ENCODE assay signal across 8 mouse cellular contexts in genomic region chr6:8777411-8778295, GRCm38 (mm10). TPM values are rescaled to one million over a fixed set of nuclear protein-coding genes. Genes with fewer than 3 reads are reported as not detected.
DNase-seq lines count a peak whose midpoint lies in the region; ATAC-seq and TF ChIP-seq lines count a peak whose summit lies in the region.

No protein-coding gene starts in this region.

- peak; percentile 69 for ATAC-seq in CD4-positive, CD25-positive, alpha-beta regulatory T cell, adult 4 months
- peak; percentile 79 for ATAC-seq in heart, embryonic 15.5 days (replicated peaks; ENCODE audit: insufficient number of reproducible peaks, insufficient read depth, low FRiP score, low read depth)
- peak; percentile 94 for ATAC-seq in midbrain, postnatal 0 days (ENCODE audit: low FRiP score)

- H3K4me1 ChIP-seq in bone marrow macrophage, adult 2 months (ENCODE audit: control insufficient read depth, insufficient read depth, low read length) = peaks cover 5% of the 10 kb centered on the region
- peaks cover 13% of the 10 kb centered on the region for H3K4me1 ChIP-seq in forebrain, embryonic 10.5 days
- H3K4me1 ChIP-seq in heart, embryonic 15.5 days (replicated peaks) = peaks cover 11% of the 10 kb centered on the region
- no peaks in the 10 kb centered on the region for H3K4me1 ChIP-seq in liver, adult 2 months (ENCODE audit: control insufficient read depth, insufficient read depth, low read length)
- H3K4me1 ChIP-seq in midbrain, postnatal 0 days (ENCODE audit: insufficient read depth, low read length) = no peaks in the 10 kb centered on the region; the same call in 1 of the 2 replicates

- peak; percentile 46 for DNase-seq in forebrain, embryonic 10.5 days (ENCODE audit: extremely low spot score, low spot score)
- DNase-seq in kidney, postnatal 10 days = peak; percentile 85
- DNase-seq in liver, adult 2 months (ENCODE audit: extremely low read depth, low read depth, low spot score) = peak; percentile 7
- peak; percentile 67 for DNase-seq in midbrain, postnatal 0 days (ENCODE audit: low spot score)
- DNase-seq in testis, postnatal 10 days (ENCODE audit: low spot score) = peak; percentile 65

- H3K27me3 ChIP-seq in forebrain, embryonic 10.5 days (ENCODE audit: poor library complexity, severe bottlenecking) = peaks cover 48% of the 10 kb centered on the region
- no peaks in the 10 kb centered on the region; the same call in 1 of the 2 replicates for H3K27me3 ChIP-seq in heart, embryonic 15.5 days
- H3K27me3 ChIP-seq in liver, adult 2 months (ENCODE audit: control insufficient read depth, insufficient read depth, low read length) = no peaks in the 10 kb centered on the region
- no peaks in the 10 kb centered on the region for H3K27me3 ChIP-seq in midbrain, postnatal 0 days (ENCODE audit: insufficient read depth, low read length)

- H3K4me2 ChIP-seq in heart, embryonic 15.5 days = peak overlapping the region; percentile 98
- peak overlapping the region; percentile 83 for H3K4me2 ChIP-seq in midbrain, postnatal 0 days (ENCODE audit: low read depth, low read length, poor library complexity, severe bottlenecking)

- peak overlapping the region; percentile 2; the same call in 1 of the 2 replicates for H3K27ac ChIP-seq in bone marrow macrophage, adult 2 months (ENCODE audit: insufficient read depth, low read depth, low read length)
- H3K27ac ChIP-seq in forebrain, embryonic 10.5 days = peak overlapping the region; percentile 89
- H3K27ac ChIP-seq in heart, embryonic 15.5 days = peak overlapping the region; percentile 71
- H3K27ac ChIP-seq in liver, adult 2 months (replicated peaks; ENCODE audit: insufficient read depth, low read depth, low read length) = peak overlapping the region; percentile 26
- H3K27ac ChIP-seq in midbrain, postnatal 0 days (ENCODE audit: low read depth, low read length) = peak overlapping the region; percentile 93

- peak overlapping the region; percentile 69 for H3K4me3 ChIP-seq in bone marrow macrophage, adult 2 months (ENCODE audit: insufficient read depth, low read length)
- H3K4me3 ChIP-seq in forebrain, embryonic 10.5 days = peak overlapping the region; percentile 85
- H3K4me3 ChIP-seq in heart, embryonic 15.5 days = peak overlapping the region; percentile 86
- H3K4me3 ChIP-seq in liver, adult 2 months (ENCODE audit: insufficient read depth, low read depth, low read length) = peak overlapping the region; percentile 76
- peak overlapping the region; percentile 73 for H3K4me3 ChIP-seq in midbrain, postnatal 0 days (ENCODE audit: low read depth, low read length)

- H3K36me3 ChIP-seq in forebrain, embryonic 10.5 days (replicated peaks) = no peaks in the 10 kb centered on the region
- no peaks in the 10 kb centered on the region for H3K36me3 ChIP-seq in heart, embryonic 15.5 days
- H3K36me3 ChIP-seq in liver, adult 2 months (ENCODE audit: control insufficient read depth, insufficient read depth, low read length) = no peaks in the 10 kb centered on the region
- no peaks in the 10 kb centered on the region for H3K36me3 ChIP-seq in midbrain, postnatal 0 days (ENCODE audit: insufficient read depth, low read length)

- no peak for TF ChIP-seq CTCF in bone marrow macrophage, adult 2 months (IDR thresholded peaks at IDR 0.05; ENCODE audit: low read depth, low read length)
- TF ChIP-seq CTCF in liver, adult 2 months (IDR thresholded peaks at IDR 0.05; ENCODE audit: low read depth, low read length) = no peak
- no peak for TF ChIP-seq CTCF in midbrain, postnatal 0 days (IDR thresholded peaks at IDR 0.05)

- peak overlapping the region; percentile 73 for H3K9ac ChIP-seq in heart, embryonic 15.5 days
- peak overlapping the region; percentile 54 for H3K9ac ChIP-seq in liver, adult 2 months (ENCODE audit: low read depth, low read length)
- peak overlapping the region; percentile 91 for H3K9ac ChIP-seq in midbrain, postnatal 0 days (replicated peaks; ENCODE audit: low read length, poor library complexity, severe bottlenecking)

- H3K9me3 ChIP-seq in forebrain, embryonic 10.5 days = no peaks in the 10 kb centered on the region
- H3K9me3 ChIP-seq in heart, embryonic 15.5 days (replicated peaks) = no peaks in the 10 kb centered on the region
- no peaks in the 10 kb centered on the region for H3K9me3 ChIP-seq in midbrain, postnatal 0 days (ENCODE audit: low read length)

- no peak for TF ChIP-seq POLR2A in bone marrow macrophage, adult 2 months (IDR thresholded peaks at IDR 0.05; ENCODE audit: borderline replicate concordance, low read depth, low read length)
- TF ChIP-seq POLR2A in liver, adult 2 months (IDR thresholded peaks at IDR 0.05; ENCODE audit: extremely low read depth, insufficient read depth, low read length) = no peak

- no peaks in the 10 kb centered on the region for H3K79me2 ChIP-seq in liver, adult 2 months (ENCODE audit: control insufficient read depth, insufficient read depth, low read length)

- WGBS in forebrain, embryonic 10.5 days = under 1% methylated on average over 69 of the region's 69 CpGs
- WGBS in heart, embryonic 15.5 days = under 1% methylated on average over 63 of the region's 69 CpGs
- 2% methylated on average over 47 of the region's 69 CpGs for WGBS in liver, adult 2 months
- 2% methylated on average over 37 of the region's 69 CpGs for WGBS in midbrain, postnatal 0 days

RNA-seq across cellular contexts. Expression of gene Ica1, which starts 0.6 kb away (rescaled TPM):
- 1 to 10 TPM; 6.2 to 6.4 TPM for polyA plus RNA-seq in CD4-positive, CD25-positive, alpha-beta regulatory T cell, adult 4 months (2017; shearing (Covaris generic))
- 2.0 and 4.6 TPM in 2 replicates for polyA plus RNA-seq in bone marrow macrophage, adult 2 months (2012; ENCODE audit: insufficient read depth, insufficient read length, missing spikeins)
- 15.2 and 16.1 TPM in 2 replicates for polyA plus RNA-seq in forebrain, embryonic 10.5 days (2016; fragmentation: Nextera tagmentation; extraction: Ambion mirVana)
- 19.0 and 19.2 TPM in 2 replicates for polyA plus RNA-seq in heart, embryonic 15.5 days (2015; fragmentation: Nextera tagmentation; extraction: Ambion mirVana)
- total RNA-seq in liver, adult 2 months (2014; rRNA removed) = 2.9 and 3.4 TPM in 2 replicates
- polyA plus RNA-seq in liver, adult 2 months (2012; rRNA removed) = 0.54 and 0.84 TPM in 2 replicates
- 57.4 and 66.6 TPM in 2 replicates for total RNA-seq in midbrain, postnatal 0 days (2014; rRNA removed)
- polyA plus RNA-seq in midbrain, postnatal 0 days (2015; fragmentation: Nextera tagmentation; extraction: Ambion mirVana) = 98.7 and 98.8 TPM in 2 replicates

Comparison
In these comparisons a context has a peak if more than half of its experiments do, and no peak if none do; other contexts are left out.
1. Peak in every context shown above with its lines: DNase-seq, ATAC-seq, H3K4me3 ChIP-seq and H3K27ac ChIP-seq.
2. H3K27ac ChIP-seq: peak in every context shown above with its lines; median percentile 93 in midbrain, postnatal 0 days; 89 in forebrain, embryonic 10.5 days; 71 in heart, embryonic 15.5 days; 26 in liver, adult 2 months; 2 in bone marrow macrophage, adult 2 months.
3. DNase-seq: peak in every context shown above with its lines; median percentile 85 in kidney, postnatal 10 days; 67 in midbrain, postnatal 0 days; 65 in testis, postnatal 10 days; 46 in forebrain, embryonic 10.5 days; 7 in liver, adult 2 months.